Mouse (Mus musculus) heart, postnatal 0 days (tissue): ENCODE results near the gene Brd7. TPM values are rescaled to one million over a fixed set of nuclear protein-coding genes. Genes with fewer than 3 reads are reported as not detected.

Experiments
- ATAC-seq: fragments of 200-750 bp; cut with Nextera tagmentation; 2 replicates; pipeline ENCODE4 v1.8.0; 2017; ENCODE audit warnings: low read depth, moderate number of reproducible peaks, moderate library complexity; ENCODE audit not compliant: insufficient read depth
- DNase-seq: peaks from one replicate; pipeline ENCODE4 v3.0.0-alpha.2; 2016; ENCODE audit warnings: low spot score
- H3K27ac ChIP-seq: fragments of 300-500 bp; sonication (generic); 2 replicates; pipeline ENCODE4 v1.5.1; 2014; ENCODE audit warnings: low read depth, mild to moderate bottlenecking
- H3K27me3 ChIP-seq: fragments of 300-500 bp; sonication (generic); 2 replicates; pipeline ENCODE4 v1.6.1; 2014; ENCODE audit warnings: low read length, mixed read lengths; ENCODE audit not compliant: control insufficient read depth, insufficient read depth
- H3K36me3 ChIP-seq: fragments of 300-500 bp; sonication (generic); replicated peaks from 2 replicates; pipeline ENCODE4 v1.6.1; 2014; ENCODE audit warnings: low read length, mixed read lengths; ENCODE audit not compliant: control insufficient read depth, insufficient read depth
- H3K4me1 ChIP-seq: fragments of 300-500 bp; sonication (generic); 2 replicates; pipeline ENCODE4 v1.6.1; 2014; ENCODE audit warnings: antibody characterized with exemption; ENCODE audit not compliant: control insufficient read depth, insufficient read depth
- H3K4me2 ChIP-seq: fragments of 300-500 bp; sonication (generic); 2 replicates; pipeline ENCODE4 v1.6.1; 2014; ENCODE audit warnings: low read depth, mild to moderate bottlenecking, low read length, moderate library complexity
- H3K4me3 ChIP-seq: fragments of 300-500 bp; sonication (generic); 2 replicates; pipeline ENCODE4 v1.5.1; 2014; ENCODE audit warnings: low read depth, low read length
- H3K9ac ChIP-seq: fragments of 300-500 bp; sonication (generic); replicated peaks from 2 replicates; pipeline ENCODE4 v1.6.1; 2014; ENCODE audit warnings: low read depth, low read length, mixed read lengths
- H3K9me3 ChIP-seq: fragments of 300-500 bp; sonication (generic); replicated peaks from 2 replicates; pipeline ENCODE4 v1.6.1; 2016; ENCODE audit warnings: low read length; ENCODE audit not compliant: control insufficient read depth
- CTCF ChIP-seq: IDR thresholded peaks from 2 replicates; pipeline ENCODE4 v1.5.1; 2016; ENCODE audit warnings: antibody characterized with exemption, control low read depth, low read depth
- EP300 ChIP-seq: IDR thresholded peaks from 2 replicates; pipeline ENCODE4 v1.6.1; 2016; ENCODE audit warnings: antibody characterized with exemption, low read depth
- WGBS: fragments of 180-500 bp; shearing (Covaris S2); extraction: QIAGEN DNeasy Blood & Tissue Kit; methylation state at CpG from one replicate; pipeline ENCODE4 v1.1.7; 2014; 5-methylcytosine and 5-hydroxymethylcytosine counted together
- polyA plus RNA-seq: library from polyadenylated mRNA; unstranded; fragments of >200 nt; fragmentation: Nextera tagmentation; extraction: Ambion mirVana; gene quantifications from 2 replicates; pipeline ENCODE4 v1.2.1, GENCODE M21; 2015
- total RNA-seq: library from RNA; depleted of rRNA; stranded (reverse); fragments of >200 nt; gene quantifications from 2 replicates; pipeline ENCODE4 v1.2.3, GENCODE M21; 2014; ENCODE audit warnings: low replicate concordance

Brd7 gene
- total and polyA plus RNA-seq, 2 experiments from 2014 or later: 23.8 to 70.2 TPM

GRCm38 (mm10) chr8:88382311-88383163, 20.5 kb upstream of the Brd7 start:
- 76% methylated on average over 31 of the region's 31 CpGs for WGBS
- H3K27me3 ChIP-seq: no peaks in the 10 kb centered on the region
- H3K4me3 ChIP-seq: no peak overlapping the region
- no peak for DNase-seq
- H3K9me3 ChIP-seq: no peaks in the 10 kb centered on the region
- H3K4me1 ChIP-seq: no peaks in the 10 kb centered on the region
- H3K36me3 ChIP-seq: no peaks in the 10 kb centered on the region
- TF ChIP-seq EP300 (no peak), CTCF (no peak)
- no peak overlapping the region for H3K4me2 ChIP-seq
- H3K27ac ChIP-seq: no peak overlapping the region
- ATAC-seq: no peak
- no peak overlapping the region for H3K9ac ChIP-seq

- ATAC-seq (peak; percentile 62; the same call in 1 of the 2 replicates), DNase-seq (peak; percentile 6)
- no peak overlapping the region for H3K4me2 ChIP-seq
- H3K9me3 ChIP-seq: no peaks in the 10 kb centered on the region
- no peaks in the 10 kb centered on the region for H3K36me3 ChIP-seq
- H3K27ac ChIP-seq: no peak overlapping the region
- WGBS: 37% methylated on average over 7 of the region's 7 CpGs
- TF ChIP-seq CTCF (no peak), EP300 (0 out of 2 replicates have a peak, but pooled peaks have one; percentile 60)
- H3K27me3 ChIP-seq: 0 out of 2 replicates have a peak, but pooled peaks cover 4% of the 10 kb centered on the region
- no peak overlapping the region for H3K9ac ChIP-seq
- H3K4me3 ChIP-seq: no peak overlapping the region
- no peaks in the 10 kb centered on the region for H3K4me1 ChIP-seq
These were observed 18.5 kb upstream of the Brd7 start for GRCm38 (mm10) chr8:88380497-88380896.

- TF ChIP-seq EP300: 0 out of 2 replicates have a peak, but pooled peaks have one; percentile 40
- no peak for TF ChIP-seq CTCF
- no peaks in the 10 kb centered on the region for H3K4me1 ChIP-seq
- H3K9ac ChIP-seq: no peak overlapping the region
- no peaks in the 10 kb centered on the region for H3K9me3 ChIP-seq
- no peak overlapping the region for H3K27ac ChIP-seq
- 52% methylated on average over 19 of the region's 19 CpGs for WGBS
- H3K4me3 ChIP-seq: no peak overlapping the region
- DNase-seq (no peak), ATAC-seq (peak; percentile 44; the same call in 1 of the 2 replicates)
- H3K4me2 ChIP-seq: no peak overlapping the region
- no peaks in the 10 kb centered on the region for H3K36me3 ChIP-seq
- H3K27me3 ChIP-seq: 0 out of 2 replicates have a peak, but pooled peaks cover 4% of the 10 kb centered on the region
These were observed 15.0 kb upstream of the Brd7 start for GRCm38 (mm10) chr8:88376836-88377582.

DNA sequence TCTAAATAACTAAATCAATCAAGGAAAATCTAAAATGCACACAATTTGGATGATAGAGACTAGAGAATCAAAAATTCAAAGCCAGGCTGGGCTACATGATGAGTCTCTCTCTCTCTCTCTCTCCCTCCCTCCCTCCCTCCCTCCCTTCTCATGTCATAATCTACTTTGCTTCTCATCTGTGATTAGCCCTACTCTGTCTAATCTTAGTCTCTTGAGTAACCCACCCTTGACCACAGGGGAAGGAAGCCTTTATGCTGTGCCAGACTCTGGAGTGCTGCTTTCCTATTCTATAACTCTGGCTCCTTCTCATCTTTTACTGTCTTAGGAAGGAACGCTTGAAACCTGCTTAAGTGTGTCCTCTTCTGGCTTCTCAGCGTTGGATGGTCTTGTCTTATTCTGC, 9.5 kb upstream of the Brd7 start:
- no peak for TF ChIP-seq CTCF
- no peak for TF ChIP-seq EP300
- ATAC-seq: no peak
- no peak for DNase-seq
- Histone ChIP-seq H3K9ac (no peak overlapping the region), H3K36me3 (no peaks in the 10 kb centered on the region), H3K4me2 (no peak overlapping the region), H3K4me3 (no peak overlapping the region), H3K27me3 (0 out of 2 replicates have a peak, but pooled peaks cover 4% of the 10 kb centered on the region), H3K9me3 (no peaks in the 10 kb centered on the region), H3K4me1 (no peaks in the 10 kb centered on the region; the same call in 1 of the 2 replicates), H3K27ac (no peak overlapping the region)
- 78% methylated on average over 2 of the region's 2 CpGs for WGBS

- Histone ChIP-seq H3K36me3 (no peaks in the 10 kb centered on the region), H3K4me2 (no peak overlapping the region), H3K9me3 (no peaks in the 10 kb centered on the region), H3K4me3 (no peak overlapping the region), H3K27me3 (no peaks in the 10 kb centered on the region), H3K9ac (no peak overlapping the region), H3K4me1 (no peaks in the 10 kb centered on the region; the same call in 1 of the 2 replicates), H3K27ac (no peak overlapping the region)
- WGBS: 28% methylated on average over 3 of the region's 3 CpGs
- ATAC-seq: no peak
- TF ChIP-seq CTCF: no peak
- TF ChIP-seq EP300: no peak
- DNase-seq: no peak
These were observed 7.8 kb upstream of the Brd7 start for GRCm38 (mm10) chr8:88369805-88370204.
